ENCODE assay signal across 19 mouse cellular contexts in the genomic region with DNA sequence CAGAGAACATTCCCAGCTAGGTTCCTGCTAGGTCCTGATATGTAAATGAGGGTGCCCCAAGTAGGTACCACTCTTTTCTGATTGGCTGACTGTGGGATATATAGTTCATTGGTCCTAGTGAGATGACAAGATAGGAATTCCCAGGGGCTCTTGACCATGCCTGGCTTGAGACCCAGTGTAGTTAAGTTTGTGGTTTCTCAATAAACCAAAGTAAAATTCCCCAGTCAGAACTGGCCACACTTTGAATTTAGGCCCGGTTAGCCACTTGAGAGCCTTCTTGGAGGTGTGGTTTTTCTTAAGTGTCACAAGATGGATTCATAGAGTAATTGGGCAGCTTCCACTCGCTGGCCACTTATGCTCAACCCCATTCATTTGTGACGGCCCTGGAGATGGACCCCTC. TPM values are rescaled to one million over a fixed set of nuclear protein-coding genes. Genes with fewer than 3 reads are reported as not detected.
"Had no signal": no experiment of that assay in that cellular context is flagged by ENCODE, and none has a peak within 500 bp of the region (broad histone marks: within the 10 kb centered on the region; RNA-seq: fewer than 3 reads in every experiment).

No protein-coding gene starts in this region.

- H3K36me3 ChIP-seq: liver, embryonic 12.5 days; midbrain, embryonic 15.5 days; stomach, embryonic 15.5 days had no signal

- H3K4me3 ChIP-seq: liver, embryonic 12.5 days; megakaryocyte, embryonic 14.5 days; midbrain, embryonic 15.5 days; stomach, embryonic 15.5 days had no signal

- H3K4me1 ChIP-seq: liver, embryonic 12.5 days; midbrain, embryonic 15.5 days had no signal

- ATAC-seq: liver, embryonic 12.5 days; midbrain, embryonic 15.5 days had no signal

- H3K9me3 ChIP-seq: liver, embryonic 12.5 days; megakaryocyte, embryonic 14.5 days; midbrain, embryonic 15.5 days; stomach, embryonic 15.5 days had no signal

- H3K4me2 ChIP-seq: liver, embryonic 12.5 days; lung, embryonic 14.5 days; midbrain, embryonic 11.5 days; midbrain, embryonic 15.5 days; stomach, embryonic 15.5 days had no signal

- H3K27ac ChIP-seq: liver, embryonic 12.5 days; macrophage; midbrain, embryonic 15.5 days; stomach, embryonic 15.5 days had no signal

- H3K9ac ChIP-seq: liver, embryonic 12.5 days; lung, embryonic 14.5 days; midbrain, embryonic 15.5 days; stomach, embryonic 15.5 days had no signal

- H3K27me3 ChIP-seq: liver, embryonic 12.5 days; megakaryocyte, embryonic 14.5 days; midbrain, embryonic 15.5 days had no signal

RNA-seq across cellular contexts. Expression of gene Gm21958, which starts 42.0 kb away (rescaled TPM):
- total RNA-seq: layer of hippocampus, adult 8-10 months; layer of hippocampus, postnatal 14 days; left cerebral cortex, adult 18-20 months; left cerebral cortex, postnatal 10 days; left cerebral cortex, postnatal 4 days had no signal
- polyA plus RNA-seq: large intestine, adult 2 months; limb, embryonic 14.5 days; liver, embryonic 12.5 days; liver, embryonic 16.5 days; macrophage; midbrain, embryonic 15.5 days; spleen, adult 2 months; stomach, embryonic 15.5 days; testis, adult 2 months; thymus, adult 2 months; urinary bladder, adult 2 months had no signal
